Mouse (Mus musculus) adrenal gland (tissue): ENCODE measurements around the gene Zmynd10.

Source experiments
- intact Hi-C: fragments of 180-260 bp; cut with DNase I; formaldehyde crosslinking; loops from one replicate; pipeline ENCODE4 v1.15.1; 2025
- long read RNA-seq, 2 experiments: library from polyadenylated mRNA; unstranded; transcript quantifications; one replicate each; pipeline ENCODE4 v2.0.0; 2020; ENCODE audit warnings: borderline replicate concordance in 1 of 2; ENCODE audit not compliant: insufficient replicate concordance in 1 of 2

Zmynd10 gene
- long read RNA-seq, experiment 1 = 0 reads
- long read RNA-seq, experiment 2 = 0 reads

- intact Hi-C loops = no loop called here
Observed at GRCm38 (mm10) chr9:107547026-107547425, at the start of gene Zmynd10. Zmynd10 (plus strand) TSS chr9:107547298.

GRCm38 (mm10) chr9:107500708-107501286 lies 46.3 kb upstream of the Zmynd10 start:
- intact Hi-C loops = no loop called here

- intact Hi-C loops = no loop called here
Observed at GRCm38 (mm10) chr9:107502131-107502846, 44.8 kb upstream of the Zmynd10 start.

GRCm38 (mm10) chr9:107504662-107505537 lies 42.2 kb upstream of the Zmynd10 start:
- intact Hi-C loops = no loop called here

GRCm38 (mm10) chr9:107508266-107508665 lies 38.8 kb upstream of the Zmynd10 start:
- intact Hi-C loops = no loop called here

GRCm38 (mm10) chr9:107510384-107511100 lies 36.6 kb upstream of the Zmynd10 start:
- intact Hi-C loops = no loop called here

GRCm38 (mm10) chr9:107511436-107511835 lies 35.7 kb upstream of the Zmynd10 start:
- intact Hi-C loops = no loop called here

- intact Hi-C loops = no loop called here
Observed at GRCm38 (mm10) chr9:107512326-107512725, 34.8 kb upstream of the Zmynd10 start.

GRCm38 (mm10) chr9:107514303-107514955 lies 32.7 kb upstream of the Zmynd10 start:
- intact Hi-C loops = loop anchor here (2.0 kb wide), 2 partner anchors 148 to 158 kb away; no protein-coding TSS in a partner anchor

GRCm38 (mm10) chr9:107520331-107520730 lies 26.8 kb upstream of the Zmynd10 start:
- intact Hi-C loops = no loop called here

GRCm38 (mm10) chr9:107521190-107521589 lies 25.9 kb upstream of the Zmynd10 start:
- intact Hi-C loops = no loop called here

- intact Hi-C loops = no loop called here
Observed at GRCm38 (mm10) chr9:107521711-107522399, 25.2 kb upstream of the Zmynd10 start.

- intact Hi-C loops = no loop called here
Observed at GRCm38 (mm10) chr9:107522400-107522711, 24.7 kb upstream of the Zmynd10 start.

- intact Hi-C loops = no loop called here
Observed at GRCm38 (mm10) chr9:107526198-107527026, 20.7 kb upstream of the Zmynd10 start.

GRCm38 (mm10) chr9:107533791-107534407 lies 13.2 kb upstream of the Zmynd10 start, which contains the start of gene Tmem115:
Tmem115 (plus strand) TSS chr9:107533945.
- intact Hi-C loops = no loop called here

GRCm38 (mm10) chr9:107534408-107535202 lies 12.5 kb upstream of the Zmynd10 start:
- intact Hi-C loops = no loop called here

GRCm38 (mm10) chr9:107538231-107538630 lies 8.9 kb upstream of the Zmynd10 start:
- intact Hi-C loops = no loop called here

- intact Hi-C loops = no loop called here
Observed at GRCm38 (mm10) chr9:107538711-107539110, 8.4 kb upstream of the Zmynd10 start.
